Mouse (Mus musculus) splenic B cell, adult 2 months (primary cell): Measurements from ENCODE around the gene Btbd35f9.
"Not testable (repeated sequence)": the region's sequence is repeated elsewhere in the genome, so short reads cannot be mapped to it uniquely, and the experiment has no call there.

ENCODE experiments used
- DNase-seq: peaks from one replicate; pipeline ENCODE4 v3.0.0-alpha.2; 2011; ENCODE audit warnings: low read depth, low spot score
- H3K27me3 ChIP-seq: 2 replicates; pipeline ENCODE4 v1.6.1; 2012; ENCODE audit warnings: mild to moderate bottlenecking, low read length, moderate library complexity, mixed read lengths; ENCODE audit not compliant: control insufficient read depth, poor library complexity, insufficient read depth, severe bottlenecking
- H3K36me3 ChIP-seq: 2 replicates; pipeline ENCODE4 v1.6.1; 2012; ENCODE audit warnings: mild to moderate bottlenecking, low read length, moderate library complexity, mixed read lengths; ENCODE audit not compliant: control insufficient read depth, poor library complexity, insufficient read depth, severe bottlenecking

The Btbd35f9 gene

DNA sequence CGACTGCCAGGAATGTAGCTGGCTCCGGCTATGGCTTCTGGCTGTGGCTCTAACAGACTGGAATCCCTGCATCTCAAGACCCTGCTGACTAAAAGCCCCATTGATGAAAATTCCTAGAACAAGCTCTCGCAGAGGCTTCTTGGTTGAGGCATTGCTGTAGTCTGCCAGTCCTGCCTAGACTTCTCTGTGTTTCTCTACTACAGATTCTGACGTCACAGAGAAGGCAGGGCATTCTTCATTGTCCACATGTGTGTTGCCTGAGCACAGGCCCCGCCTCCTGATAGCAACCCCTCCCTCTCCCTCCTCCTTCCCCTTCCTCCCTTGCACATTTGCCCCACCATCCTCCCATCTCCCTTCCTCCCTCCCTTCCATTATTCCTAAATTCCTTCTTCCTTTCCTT, at the start of gene Btbd35f9:
Gene Btbd35f9, minus strand, starts transcription at position 101 of the 400 bp plus-strand sequence.
- not testable (repeated sequence) for H3K36me3 ChIP-seq, H3K27me3 ChIP-seq, DNase-seq
